Mouse (Mus musculus): ENCODE measurements at regions not wholly inside any gene's neighbourhood (a gene's known extent, or its start where the extent isn't known, plus 50 kb on each side); places are given as distances from the start of the nearest gene placed in this dataset.

DNA sequence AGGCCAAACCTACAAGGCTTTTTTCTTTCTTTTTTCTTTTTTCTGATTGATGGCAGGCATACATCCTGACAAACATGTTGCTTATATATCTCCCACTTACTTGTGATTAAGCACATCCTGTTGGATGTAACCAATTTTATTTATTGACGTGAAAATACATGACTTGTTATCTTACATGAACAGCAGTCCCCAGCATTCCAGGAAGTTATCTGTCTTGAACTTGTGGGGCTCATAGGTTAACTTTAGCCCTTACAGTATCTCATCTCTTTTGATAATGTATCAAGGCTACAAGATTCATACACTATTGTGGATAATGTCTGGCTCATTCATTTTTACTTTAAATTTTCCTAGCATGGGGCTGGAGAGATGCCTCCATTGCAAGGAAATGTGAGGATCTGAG, 852.0 kb upstream of the Agtr1b start:
- DNase-seq: no peak

DNA sequence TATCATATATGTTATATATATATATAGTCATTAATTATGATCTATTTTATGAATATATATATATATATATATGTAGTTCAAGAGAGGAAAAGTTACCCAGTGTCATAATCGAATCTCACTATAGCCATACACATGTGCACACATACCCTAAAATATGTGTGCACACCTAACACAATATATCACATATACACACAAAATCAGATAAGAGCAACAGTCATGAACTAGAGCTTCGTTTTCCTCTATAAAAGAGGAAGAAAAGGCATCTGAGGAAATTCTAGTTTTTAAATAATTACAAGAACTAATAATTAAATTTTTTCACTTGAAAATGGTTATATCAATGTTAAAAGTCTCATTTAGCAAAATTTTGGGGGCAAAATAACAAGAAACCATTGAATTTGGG, 835.3 kb upstream of the Tbl1xr1 start:
- DNase-seq: no peak

DNA sequence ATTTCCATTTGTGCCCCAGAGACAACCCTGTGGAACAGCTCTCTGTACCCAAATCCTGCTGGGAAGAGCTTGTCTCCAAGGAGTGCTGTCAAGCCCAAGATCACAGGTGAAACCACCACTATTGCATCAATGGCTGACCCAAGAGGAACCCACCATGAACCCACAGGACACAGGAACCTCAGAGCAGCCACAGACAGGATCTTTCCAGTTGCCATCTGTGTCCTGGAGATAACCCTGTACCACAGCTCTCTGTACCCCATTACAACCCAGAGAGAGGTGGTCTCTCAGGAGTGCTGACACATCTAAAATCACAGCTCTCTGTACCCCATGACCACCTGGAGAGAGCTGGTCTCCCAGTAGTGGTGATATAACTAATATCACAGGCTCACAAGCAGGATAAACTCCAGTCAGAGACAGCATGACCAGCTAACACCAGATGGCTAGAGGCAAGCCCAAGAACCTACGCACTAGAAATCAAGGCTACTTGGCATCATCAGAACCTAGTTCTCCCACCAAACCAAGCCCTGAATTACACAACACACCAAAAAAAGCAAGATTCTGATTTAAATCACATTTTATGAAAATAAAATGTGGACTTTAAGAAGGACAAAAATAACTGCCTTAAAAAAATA, 820.2 kb upstream of the Tbl1xr1 start:
- no peak for DNase-seq

DNA sequence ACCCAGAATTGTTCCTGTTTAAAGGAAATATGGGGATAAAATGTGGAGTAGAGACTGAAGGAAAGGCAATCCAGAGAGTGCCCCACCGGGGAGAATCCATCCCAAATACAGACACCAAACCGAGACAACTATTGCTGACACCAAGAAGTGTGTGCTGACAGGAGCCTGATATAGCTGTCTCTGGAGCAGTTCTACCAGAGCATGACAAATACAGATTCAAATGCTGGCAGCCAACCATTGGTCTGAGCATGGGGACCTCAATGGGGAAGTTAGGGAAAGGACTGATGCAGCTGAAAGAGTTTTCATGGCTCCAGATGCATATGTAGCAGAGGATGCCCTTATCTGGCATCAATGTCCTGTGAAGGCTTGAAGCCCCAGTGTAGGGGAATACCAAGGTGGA, 813.1 kb upstream of the Tbl1xr1 start:
- no peak for DNase-seq

DNA sequence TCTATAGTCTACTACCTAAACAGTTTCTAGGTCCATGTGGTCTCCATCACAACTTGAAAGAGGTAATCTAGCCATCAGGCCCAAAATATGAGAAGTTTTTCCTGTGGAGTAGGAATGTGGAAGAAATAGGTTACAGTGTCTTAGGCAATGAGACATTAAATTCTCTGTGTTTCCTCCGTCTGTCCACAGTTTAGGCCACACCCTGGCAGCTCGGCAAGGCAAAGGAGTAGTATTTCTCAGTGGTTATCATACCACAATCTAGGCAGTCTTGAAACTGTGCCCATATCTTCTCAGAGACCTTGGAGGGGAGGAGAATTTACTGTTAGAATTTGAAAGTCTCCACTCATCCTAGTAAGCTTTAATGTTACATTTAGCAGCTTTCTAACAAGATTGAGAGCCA, 811.0 kb upstream of the Tbl1xr1 start:
- DNase-seq: no peak

DNA sequence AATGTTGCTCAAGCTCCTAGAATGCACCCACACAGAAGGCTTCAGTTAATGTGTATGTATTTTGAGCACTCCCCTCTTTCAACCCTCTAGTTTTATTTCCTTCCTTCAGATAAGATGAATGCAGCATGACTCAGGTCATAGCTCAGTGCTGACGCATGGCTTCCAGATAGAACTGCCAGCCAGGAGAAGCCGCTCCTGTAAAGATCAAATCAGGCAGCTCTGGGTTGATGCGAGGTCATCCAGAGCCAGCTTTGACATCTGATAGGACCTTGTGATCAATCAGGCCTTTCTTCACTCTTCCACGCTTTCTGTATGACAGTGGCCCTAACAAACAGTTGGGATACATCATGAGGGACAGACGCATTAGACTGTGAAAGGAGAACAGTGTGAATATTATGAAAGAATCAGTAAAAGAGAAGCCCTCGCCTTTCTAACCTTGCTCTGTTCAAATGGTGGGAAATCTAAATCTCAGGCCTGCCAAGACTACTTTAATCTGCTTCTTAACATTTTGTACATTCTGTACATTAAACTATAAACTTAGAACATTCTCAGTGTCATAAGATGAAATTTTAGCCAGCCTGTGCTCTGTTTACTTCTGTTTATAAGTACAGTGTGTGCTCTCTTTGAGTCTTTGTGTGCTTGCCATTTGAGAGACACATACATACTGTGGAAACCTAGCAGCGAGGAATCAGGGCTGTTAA, 807.9 kb upstream of the Tbl1xr1 start:
- no peak for DNase-seq

DNA sequence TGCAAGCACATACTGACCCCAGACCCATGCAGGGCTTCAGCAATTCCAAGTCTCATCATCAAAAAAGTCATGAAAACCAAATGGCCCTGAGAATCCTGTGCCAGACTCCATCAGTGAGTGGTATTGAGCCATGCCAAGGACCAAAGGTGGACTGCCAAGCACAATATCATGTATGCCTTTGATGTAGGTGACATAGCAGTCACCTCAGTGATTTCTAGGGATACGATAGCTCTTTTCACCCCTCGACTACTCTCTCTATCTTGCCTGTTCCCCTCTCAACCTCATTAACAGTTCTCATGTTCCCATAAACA, 807.4 kb upstream of the Tbl1xr1 start:
- DNase-seq: no peak

DNA sequence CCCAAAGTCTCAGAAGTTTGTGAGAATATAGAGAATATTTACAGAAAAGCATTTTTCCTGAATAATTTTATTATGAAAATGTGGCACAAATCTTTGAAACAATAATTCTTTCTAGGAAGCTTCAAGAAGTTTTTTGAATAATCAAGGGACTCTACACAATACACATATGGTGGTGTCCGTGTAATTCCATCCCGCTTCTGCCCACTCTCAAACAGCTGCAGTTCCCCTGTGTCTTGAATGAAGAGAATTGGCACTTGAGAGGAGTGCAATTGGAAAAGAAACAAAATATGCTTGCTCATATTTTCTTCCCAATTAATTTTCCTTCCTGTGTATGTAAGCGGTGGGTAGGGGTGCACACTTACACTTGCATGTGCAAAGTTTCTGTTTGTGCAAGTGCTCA, 805.7 kb upstream of the Tbl1xr1 start:
- DNase-seq: no peak

DNA sequence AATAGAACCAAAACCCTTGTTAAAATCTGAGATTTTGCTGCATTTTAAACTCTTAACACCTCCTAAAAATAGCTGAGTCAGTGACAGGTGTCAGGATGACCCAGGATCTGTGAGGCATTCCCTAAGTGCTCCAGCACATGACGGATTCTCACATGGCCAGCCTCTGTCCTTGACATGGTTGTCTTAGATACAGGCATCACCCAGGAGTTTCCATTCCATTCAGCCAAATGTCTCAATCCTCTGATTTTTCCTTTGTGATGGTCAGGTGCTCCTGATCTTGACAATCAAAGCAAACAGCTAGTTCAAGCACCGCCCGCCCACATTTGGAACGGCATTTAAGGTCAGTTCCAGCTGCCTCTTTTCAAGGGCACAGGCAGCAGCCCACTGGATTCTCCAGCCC, 804.2 kb upstream of the Tbl1xr1 start:
- DNase-seq: no peak

DNA sequence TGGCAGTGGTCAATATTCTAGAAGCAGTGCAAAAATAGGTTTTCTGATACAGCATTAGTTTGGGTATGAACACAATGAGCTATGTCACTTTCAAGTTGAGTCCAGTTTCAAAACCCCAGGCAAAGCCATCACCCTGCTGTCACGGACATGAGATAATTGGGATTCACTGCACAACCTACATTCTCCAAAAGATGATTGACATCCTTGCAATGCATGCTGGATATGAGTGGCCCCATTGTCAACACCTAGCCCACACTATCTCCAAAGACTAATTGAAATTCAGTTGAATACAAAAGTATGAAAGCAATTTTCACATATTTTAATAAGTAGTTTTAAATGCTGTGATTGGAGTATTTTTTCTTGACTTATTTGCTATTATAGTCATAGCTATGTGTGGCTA, 783.7 kb upstream of the Tbl1xr1 start:
- DNase-seq: no peak

DNA sequence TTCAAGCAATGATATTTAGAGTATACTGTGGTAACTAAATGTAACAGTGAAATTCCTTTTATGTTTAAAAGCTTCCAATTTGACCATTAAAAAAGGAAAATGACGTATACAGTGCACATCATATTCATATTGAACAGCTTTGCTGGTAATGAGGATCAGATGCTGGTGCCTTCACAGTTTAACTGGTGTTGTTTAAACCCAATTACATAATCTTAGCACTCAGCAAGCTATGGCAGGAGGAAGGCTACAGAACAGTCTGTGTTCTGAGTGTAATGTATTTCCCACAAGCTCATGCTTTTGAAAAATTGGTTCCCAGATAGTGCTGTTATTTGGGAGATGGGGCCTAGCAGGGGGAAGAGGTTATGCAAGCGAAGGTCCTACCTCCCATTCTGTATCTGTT, 783.1 kb upstream of the Tbl1xr1 start:
- DNase-seq: no peak

DNA sequence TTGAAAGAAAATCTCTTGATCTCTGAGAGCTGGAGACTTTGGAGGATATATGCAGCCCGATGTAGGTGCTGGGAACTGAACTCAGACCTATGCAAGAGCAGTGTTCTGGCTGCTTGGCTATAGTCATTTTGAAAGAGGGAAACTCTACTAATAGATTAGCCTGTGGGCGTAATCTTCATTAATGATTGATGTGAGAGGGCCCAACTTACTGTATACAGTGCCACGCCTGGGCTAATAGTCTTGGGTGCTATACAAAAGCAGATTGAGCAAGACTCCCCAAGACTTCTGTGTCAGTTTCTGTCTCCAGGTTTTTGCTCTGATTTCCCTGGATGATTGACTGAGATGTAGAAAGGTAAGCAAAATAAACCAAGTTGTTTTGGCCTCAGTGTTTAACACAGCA, 781.7 kb upstream of the Tbl1xr1 start:
- DNase-seq: no peak

DNA sequence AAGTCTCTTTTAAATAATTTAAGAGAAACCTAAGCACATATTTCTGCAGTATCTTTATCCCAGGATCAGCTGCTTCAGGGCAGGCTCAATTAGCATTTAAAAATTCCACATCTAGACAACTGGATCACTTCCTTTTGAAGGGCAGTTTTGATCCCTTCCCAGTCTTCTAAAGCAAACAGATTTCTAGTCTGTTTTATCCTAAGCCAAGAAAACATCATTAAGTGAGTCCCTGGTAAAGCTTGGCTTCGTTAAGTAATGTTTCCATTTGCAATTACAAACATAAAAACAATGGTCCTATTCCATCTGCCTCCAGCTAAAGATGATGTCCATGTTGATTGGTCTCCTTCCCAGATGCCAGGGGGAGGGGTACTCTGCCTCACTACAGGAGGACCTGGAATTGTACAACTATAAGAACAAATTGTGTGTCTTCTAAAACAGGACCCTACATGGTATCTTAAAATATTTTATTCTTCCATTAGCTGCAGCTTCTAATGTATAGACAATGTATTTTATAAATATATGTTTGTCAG, 779.8 kb upstream of the Tbl1xr1 start:
- DNase-seq: no peak

DNA sequence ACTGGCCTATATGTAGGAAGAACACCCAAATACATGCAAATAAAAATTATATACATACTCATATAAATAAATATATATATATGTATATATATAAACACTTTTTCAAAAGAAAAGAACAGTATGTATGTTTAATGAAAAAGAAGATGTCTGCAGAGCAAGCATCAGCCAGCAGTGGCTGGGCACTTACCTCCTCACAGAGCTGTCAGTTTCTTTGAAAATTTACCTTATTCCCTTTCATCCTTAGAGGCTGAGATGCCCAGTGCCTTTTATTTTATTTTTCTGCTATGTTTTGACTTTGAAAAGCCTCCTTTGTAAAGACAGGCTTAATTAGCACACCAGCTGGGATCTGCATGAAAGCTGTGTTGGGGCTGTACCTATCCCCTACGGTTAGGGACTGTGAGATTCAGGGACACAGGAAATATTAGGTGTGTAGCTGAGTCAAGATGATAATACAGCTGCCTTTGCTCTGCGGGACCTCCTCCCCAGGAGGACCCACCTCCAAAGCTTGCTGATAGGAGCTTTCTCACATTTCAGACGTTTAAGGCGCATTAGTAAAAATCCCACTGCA, 751.0 kb upstream of the Tbl1xr1 start:
- no peak for DNase-seq

DNA sequence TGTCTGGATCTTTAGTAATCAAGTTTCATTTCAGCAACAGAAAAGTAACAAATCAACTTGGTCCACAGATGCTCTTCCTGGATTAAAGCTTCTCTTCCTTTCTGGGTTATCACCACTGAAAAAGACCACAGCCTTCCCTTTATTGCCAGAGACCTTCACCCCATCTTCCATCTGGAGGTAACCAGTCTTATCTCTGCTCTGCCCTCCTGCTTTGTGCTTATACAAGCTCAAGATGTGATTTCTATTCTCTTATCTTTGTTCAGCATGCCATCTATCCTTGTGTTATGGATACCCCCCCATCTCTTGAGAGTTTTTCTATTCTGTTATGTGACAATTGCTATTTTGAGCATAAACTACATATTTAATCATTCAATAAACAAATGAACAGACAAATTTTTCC, 734.5 kb upstream of the Tbl1xr1 start:
- DNase-seq: no peak

DNA sequence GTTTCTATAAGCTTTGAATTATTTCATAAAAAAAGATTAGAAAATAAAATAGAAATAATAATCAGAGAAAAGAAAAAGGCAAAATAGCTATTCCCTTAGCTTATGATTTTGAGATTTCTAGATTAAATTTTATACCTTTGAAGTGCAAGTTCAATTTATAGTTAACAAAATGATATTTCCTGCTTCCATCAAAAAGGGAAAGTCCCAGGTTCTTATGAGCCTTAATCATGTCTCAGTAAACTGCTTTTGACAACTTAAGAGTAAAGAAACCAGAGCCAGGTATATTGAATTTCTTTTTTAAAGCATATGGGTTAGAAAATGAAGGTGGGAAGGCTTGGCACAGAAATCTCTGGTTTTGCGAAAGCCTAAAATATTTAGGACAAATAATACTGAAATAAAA, 733.4 kb upstream of the Tbl1xr1 start:
- DNase-seq: no peak

DNA sequence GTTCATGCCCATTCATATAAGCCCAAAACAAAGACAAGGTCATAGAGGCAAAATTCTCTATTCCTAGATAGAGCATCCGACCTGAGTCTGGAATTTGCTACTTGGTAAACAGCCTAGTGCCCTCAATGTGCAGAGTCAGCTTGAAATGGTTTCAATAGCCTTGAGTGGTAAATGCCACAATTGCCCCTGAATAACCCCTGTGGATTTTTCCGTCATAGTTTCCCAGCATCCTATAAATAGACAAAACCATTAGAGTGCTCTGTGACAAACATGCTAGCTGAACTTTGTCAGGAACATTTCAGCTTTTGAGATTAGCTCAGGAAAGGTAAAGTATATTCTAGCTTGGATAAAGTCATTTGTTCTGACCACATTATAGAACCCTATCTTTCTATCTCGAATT, 727.0 kb upstream of the Tbl1xr1 start:
- no peak for DNase-seq

DNA sequence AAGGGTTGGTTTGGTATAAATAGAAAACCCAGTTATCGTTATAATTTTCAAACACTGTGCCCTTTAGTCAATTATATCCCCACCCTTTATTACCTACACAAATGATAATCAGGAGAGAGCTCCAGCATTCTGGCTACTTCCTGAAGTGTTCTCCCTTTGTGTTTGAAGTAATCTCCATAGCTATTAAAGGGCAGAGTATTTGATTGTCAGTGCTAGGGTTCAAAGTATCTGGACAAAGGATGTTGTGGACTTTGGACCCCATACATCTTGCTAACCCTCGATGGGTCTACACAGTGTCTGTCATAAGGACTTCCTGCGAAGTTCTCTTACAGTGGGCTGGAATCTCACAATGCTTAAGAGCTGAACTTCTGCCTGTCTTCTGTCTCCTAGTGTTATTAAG, 720.3 kb upstream of the Tbl1xr1 start:
- no peak for DNase-seq

DNA sequence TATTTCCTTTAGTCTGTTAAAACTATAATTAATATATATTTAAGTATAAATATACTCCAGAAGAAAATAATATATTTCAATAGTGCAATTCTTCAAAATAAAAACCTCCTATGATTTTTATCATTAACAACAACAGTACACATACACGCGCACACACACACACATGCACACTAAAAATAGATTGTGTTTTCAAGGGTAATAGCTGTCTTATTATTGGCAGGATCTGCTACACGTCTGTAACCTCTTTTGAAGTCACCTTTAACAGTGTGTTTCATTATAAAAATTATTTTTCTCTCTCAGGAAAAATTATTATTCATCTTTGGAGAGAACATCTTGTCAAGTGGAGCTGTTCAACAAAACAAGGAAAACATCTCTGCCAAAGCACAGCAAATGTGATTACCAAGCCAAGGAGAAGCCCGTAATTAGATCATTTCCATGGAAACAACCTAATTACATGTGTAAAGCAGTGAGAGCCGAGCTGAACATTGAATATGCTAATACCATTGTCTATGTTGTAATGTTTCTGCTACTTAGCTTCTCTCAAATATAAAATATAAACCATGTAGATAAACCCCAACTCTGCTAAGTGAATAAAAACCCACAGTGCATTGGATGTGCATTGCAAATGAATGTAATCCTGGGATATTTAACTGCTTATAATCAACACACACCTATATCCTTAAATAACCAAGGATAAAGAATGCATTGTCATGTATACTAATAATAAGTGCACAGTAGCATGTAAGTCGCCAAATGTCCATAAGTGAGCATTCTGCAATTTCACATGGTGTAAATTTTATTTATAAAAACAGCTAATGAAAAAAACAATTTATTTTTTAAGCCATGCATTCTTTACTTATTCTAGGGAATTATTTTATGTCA, 719.4 kb upstream of the Tbl1xr1 start:
- DNase-seq: no peak

DNA sequence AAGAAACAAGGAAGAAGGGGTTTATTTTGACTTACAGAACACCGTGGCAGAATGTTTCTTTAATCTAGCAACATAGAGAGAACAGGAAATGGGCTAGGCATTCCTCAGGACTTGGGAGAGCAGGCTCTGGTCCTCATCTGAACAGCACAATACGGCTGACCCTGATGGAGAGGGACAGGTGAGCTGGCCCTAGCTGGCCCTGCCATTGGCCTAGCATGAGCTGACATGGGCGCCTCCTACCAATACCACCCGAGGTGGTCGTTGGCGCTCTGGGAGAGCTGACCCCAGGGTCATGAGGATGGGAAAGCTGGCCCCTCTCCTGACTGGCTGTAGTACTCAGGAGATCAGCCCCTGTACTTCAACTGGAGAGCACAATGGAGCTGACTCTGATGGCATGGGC, 718.4 kb upstream of the Tbl1xr1 start:
- DNase-seq: no peak

DNA sequence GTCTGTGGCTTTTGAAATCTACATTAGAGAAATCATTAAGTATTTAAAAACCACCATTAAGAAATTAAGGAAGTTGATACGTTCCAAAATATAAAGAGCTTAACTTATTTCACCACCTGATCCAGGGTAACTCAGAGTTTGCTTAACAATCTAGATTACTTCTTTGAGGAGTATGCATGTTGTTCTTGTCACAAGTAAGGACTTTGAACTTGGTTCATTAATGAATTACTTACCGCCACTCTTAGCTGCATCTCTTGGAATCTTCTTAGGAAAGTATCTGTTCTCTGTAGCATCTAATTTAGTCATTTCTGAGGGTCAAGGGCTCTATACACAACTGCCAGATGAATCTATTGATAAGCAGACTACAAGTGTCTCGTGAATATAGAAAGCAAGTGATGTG, 715.4 kb upstream of the Tbl1xr1 start:
- peak in 1 of 2 experiments; percentile 50 for DNase-seq

DNA sequence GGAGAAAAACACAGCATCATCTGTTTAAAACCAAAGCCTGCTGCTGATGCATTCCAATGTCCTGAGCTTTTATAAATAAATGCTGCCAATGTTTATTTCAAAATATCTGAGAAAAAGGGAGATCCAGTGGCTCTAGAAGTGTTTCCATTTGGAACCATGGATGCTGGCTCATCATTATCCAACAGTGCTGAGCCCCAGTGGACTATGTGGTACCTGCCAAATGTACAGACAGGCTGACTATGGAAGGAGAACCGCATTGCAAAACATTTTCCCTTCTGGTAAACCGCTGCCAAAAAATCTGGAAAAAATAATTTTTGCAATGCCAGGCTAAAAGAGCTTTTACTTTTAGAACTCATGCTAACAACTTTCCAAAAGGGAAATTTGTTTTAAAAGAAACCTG, 696.6 kb upstream of the Tbl1xr1 start:
- no peak for DNase-seq

DNA sequence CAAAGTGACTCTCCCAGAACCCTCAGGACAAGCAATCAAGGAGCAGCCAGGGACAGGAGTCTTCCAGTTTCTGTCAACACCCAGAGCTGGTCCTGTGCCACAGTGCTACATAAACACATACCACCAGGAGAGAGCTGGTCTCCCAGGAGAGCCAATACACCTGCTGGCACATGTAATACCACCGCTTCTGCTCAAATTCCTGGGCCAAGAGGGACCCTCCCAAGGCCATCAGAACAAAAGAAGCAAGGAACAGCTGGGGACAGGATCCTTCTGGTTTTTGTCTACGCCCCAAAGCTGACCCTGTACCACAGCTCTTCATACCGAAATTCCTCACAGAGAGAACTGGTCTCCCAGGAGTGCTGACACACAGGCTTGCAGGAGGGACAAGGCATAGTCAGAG, 695.4 kb upstream of the Tbl1xr1 start:
- no peak for DNase-seq

DNA sequence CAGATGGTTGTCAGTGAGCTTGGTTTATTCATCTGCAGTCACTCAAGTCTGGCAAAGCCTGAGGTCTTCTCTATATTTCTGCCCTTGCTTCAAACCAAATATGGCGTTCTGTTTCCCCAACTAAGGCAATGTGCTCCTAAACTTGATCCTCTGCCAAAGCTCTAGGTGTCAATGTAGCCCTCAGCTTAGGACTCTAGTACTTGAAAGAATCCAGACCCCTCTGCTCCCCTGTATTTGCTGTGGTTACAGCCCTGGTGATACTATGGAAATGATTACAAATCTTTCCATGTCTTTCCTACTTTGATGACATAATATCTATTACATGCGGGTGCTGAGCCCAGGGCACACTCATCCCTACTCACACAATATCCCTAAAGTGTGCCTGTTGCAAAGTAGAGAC, 672.9 kb upstream of the Tbl1xr1 start:
- DNase-seq: no peak

Data from kidney, adult 8-10 months (tissue).